Mouse (Mus musculus) kidney, embryonic 15.5 days (tissue): ENCODE measurements at regions not wholly inside any gene's neighbourhood (a gene's known extent, or its start where the extent isn't known, plus 50 kb on each side); places are given as distances from the start of the nearest gene placed in this dataset.

Experiments used
- ATAC-seq: fragments of 200-750 bp; cut with Nextera tagmentation; replicated peaks from 2 replicates; pipeline ENCODE4 v1.8.0; 2017; ENCODE audit warnings: moderate TSS enrichment; ENCODE audit not compliant: low FRiP score
- H3K27ac ChIP-seq: fragments of 300-500 bp; sonication (generic); 2 replicates; pipeline ENCODE4 v1.5.1; 2015; ENCODE audit warnings: mild to moderate bottlenecking, inconsistent platforms
- H3K27me3 ChIP-seq: fragments of 300-500 bp; sonication (generic); 2 replicates; pipeline ENCODE4 v1.6.1; 2015; ENCODE audit warnings: inconsistent platforms
- H3K36me3 ChIP-seq: fragments of 300-500 bp; sonication (generic); 2 replicates; pipeline ENCODE4 v1.6.1; 2015; ENCODE audit warnings: inconsistent platforms
- H3K4me1 ChIP-seq: fragments of 300-500 bp; sonication (generic); 2 replicates; pipeline ENCODE4 v1.6.1; 2015; ENCODE audit warnings: inconsistent platforms
- H3K4me2 ChIP-seq: fragments of 300-500 bp; sonication (generic); 2 replicates; pipeline ENCODE4 v1.6.1; 2015; ENCODE audit warnings: moderate library complexity, mild to moderate bottlenecking, inconsistent platforms
- H3K4me3 ChIP-seq: fragments of 300-500 bp; sonication (generic); replicated peaks from 2 replicates; pipeline ENCODE4 v1.5.1; 2015; ENCODE audit warnings: mild to moderate bottlenecking, inconsistent platforms
- H3K9ac ChIP-seq: fragments of 300-500 bp; sonication (generic); 2 replicates; pipeline ENCODE4 v1.6.1; 2015; ENCODE audit warnings: mild to moderate bottlenecking, inconsistent platforms
- H3K9me3 ChIP-seq: fragments of 300-500 bp; sonication (generic); replicated peaks from 2 replicates; pipeline ENCODE4 v1.6.1; 2016; ENCODE audit warnings: inconsistent platforms
- WGBS: fragments of 180-500 bp; shearing (Covaris S2); methylation state at CpG from one replicate; pipeline ENCODE4 v1.1.7; 2015; ENCODE audit warnings: mixed read lengths; 5-methylcytosine and 5-hydroxymethylcytosine counted together

- Histone ChIP-seq H3K9me3 (no peaks in the 10 kb centered on the region), H3K4me2 (no peak overlapping the region), H3K4me1 (no peaks in the 10 kb centered on the region), H3K36me3 (no peaks in the 10 kb centered on the region), H3K27ac (no peak overlapping the region), H3K4me3 (no peak overlapping the region), H3K9ac (no peak overlapping the region), H3K27me3 (no peaks in the 10 kb centered on the region)
- WGBS, result 82% methylated on average over 3 of the region's 3 CpGs
- ATAC-seq, result no peak
These were observed 504.4 kb upstream of the Syt1 start for GRCm38 (mm10) chr10:109515225-109515624.

DNA sequence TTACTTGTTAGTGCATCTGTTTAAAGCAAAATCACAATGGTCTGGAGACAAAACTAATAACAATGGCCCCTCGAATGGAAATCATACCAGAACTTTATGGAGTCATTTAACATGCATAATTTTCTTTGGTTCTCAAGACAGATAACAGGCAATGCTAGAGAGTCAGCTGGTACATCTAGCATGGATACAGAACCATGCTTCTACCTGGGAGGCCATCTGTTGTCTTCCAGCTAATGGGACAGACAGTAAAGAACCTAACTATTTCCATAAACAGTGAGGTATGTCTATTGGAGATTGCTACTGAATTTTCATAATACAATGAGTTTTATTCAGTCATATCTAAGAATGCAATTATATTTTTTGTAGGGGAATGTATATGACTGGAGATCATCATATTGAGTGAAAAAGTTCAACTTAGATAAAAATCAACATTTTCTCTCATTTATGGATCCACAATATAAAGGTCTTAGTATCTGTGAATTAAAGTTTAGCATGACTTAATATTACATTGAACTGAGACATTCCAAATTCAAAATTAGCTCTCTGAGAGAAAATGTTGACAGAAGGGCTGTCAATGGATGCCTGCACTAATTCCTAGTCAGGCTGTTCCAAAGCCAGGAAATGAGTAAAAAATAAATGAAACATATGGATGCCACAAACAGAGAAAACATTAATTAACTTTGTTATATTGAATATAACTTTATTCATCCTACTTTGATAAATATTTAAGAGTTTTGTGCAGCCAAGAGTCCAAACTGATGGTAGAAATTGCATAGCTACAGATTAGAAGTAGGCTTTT, 500.3 kb upstream of the Syt1 start:
- no peaks in the 10 kb centered on the region for H3K9me3 ChIP-seq
- no peak overlapping the region for H3K27ac ChIP-seq
- H3K27me3 ChIP-seq, result no peaks in the 10 kb centered on the region
- H3K4me1 ChIP-seq, result no peaks in the 10 kb centered on the region
- H3K4me3 ChIP-seq, result no peak overlapping the region
- 72% methylated on average over 1 of the region's 1 CpGs for WGBS
- H3K9ac ChIP-seq, result no peak overlapping the region
- ATAC-seq, result no peak
- H3K4me2 ChIP-seq, result no peak overlapping the region
- H3K36me3 ChIP-seq, result no peaks in the 10 kb centered on the region

DNA sequence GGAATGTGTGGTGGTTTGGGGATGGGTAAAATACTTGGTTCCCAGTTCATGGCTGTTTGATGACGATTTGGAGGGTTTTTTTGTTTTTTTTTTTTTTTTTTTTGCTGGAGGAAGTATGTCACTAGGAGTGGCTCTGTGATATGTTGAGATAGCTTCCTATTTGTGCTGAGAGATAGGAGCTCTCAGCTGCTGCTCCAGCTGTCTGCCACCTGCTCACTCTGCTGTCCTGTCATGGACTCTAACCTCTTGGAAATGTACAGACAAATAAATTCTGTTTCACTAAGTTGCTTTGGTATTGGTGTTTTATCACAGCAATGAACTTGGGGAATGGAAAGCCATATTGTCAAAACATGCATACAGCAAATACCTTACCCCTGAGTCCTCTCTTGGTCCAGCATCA, 497.8 kb upstream of the Syt1 start:
- no peak overlapping the region for H3K27ac ChIP-seq
- H3K27me3 ChIP-seq, result no peaks in the 10 kb centered on the region
- 53% methylated on average over 1 of the region's 1 CpGs for WGBS
- no peak overlapping the region for H3K4me2 ChIP-seq
- no peaks in the 10 kb centered on the region for H3K4me1 ChIP-seq
- no peaks in the 10 kb centered on the region for H3K36me3 ChIP-seq
- H3K9ac ChIP-seq, result no peak overlapping the region
- no peak for ATAC-seq
- no peaks in the 10 kb centered on the region for H3K9me3 ChIP-seq
- H3K4me3 ChIP-seq, result no peak overlapping the region

DNA sequence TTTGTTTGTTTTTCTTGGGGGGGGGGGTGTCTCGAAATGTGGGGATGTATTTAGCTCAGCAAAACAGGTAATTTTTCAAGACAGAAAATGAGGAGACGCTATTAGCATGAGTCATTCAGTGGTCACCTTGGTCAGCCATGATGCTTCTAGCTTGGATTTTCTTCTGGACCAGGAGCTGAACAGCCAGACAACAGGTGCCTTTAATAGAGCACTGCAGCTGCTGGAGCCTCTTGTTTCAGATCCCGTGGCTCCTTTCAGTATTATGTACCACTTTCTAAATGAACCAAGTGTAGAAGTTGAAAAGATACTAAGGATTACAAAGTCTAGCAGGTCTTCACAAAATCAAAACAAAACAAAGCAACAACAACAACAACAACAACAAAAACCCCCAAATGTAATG, 496.4 kb upstream of the Syt1 start:
- no peak for ATAC-seq
- no peak overlapping the region for H3K4me2 ChIP-seq
- no peaks in the 10 kb centered on the region for H3K4me1 ChIP-seq
- 78% methylated on average over 3 of the region's 3 CpGs for WGBS
- H3K27ac ChIP-seq, result no peak overlapping the region
- H3K27me3 ChIP-seq, result no peaks in the 10 kb centered on the region
- no peaks in the 10 kb centered on the region for H3K9me3 ChIP-seq
- no peak overlapping the region for H3K4me3 ChIP-seq
- no peak overlapping the region for H3K9ac ChIP-seq
- no peaks in the 10 kb centered on the region for H3K36me3 ChIP-seq

DNA sequence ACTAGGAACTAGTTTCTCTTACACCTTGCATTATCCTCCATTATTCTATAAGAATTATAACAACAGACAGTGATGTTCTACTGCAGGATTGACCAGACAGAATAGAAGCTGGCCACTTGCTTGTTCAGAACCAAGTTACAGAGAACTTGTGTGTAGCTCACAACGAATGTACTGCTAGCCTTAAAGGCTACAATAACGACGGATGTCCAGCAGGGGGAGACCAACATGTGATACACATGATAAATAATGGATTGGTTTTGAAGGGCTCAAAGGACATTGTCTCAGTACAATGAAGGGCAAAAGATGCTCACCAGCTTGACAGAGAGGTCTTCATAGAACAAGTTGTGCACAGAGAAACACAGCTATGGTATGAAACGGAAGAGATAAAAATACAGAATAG, 493.9 kb upstream of the Syt1 start:
- no peak overlapping the region for H3K4me3 ChIP-seq

DNA sequence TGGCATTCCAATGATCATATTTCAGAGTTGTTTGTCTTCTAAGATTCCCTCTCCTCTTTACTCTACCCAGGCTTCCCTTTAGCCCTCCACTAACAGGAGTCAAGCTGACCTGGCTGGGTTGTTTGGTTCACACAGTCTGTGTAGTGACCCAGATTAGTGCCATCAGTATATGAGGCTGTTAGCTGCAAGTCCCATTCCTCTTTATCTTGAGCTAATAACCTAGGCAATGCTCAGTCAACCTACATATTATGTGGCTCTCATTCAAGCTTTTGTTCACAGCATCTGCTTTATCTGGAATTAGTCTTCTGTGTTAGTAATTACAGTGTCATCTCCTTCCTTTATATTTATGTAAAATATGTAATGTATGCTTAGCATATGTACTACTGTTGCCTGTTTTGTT, 490.1 kb upstream of the Syt1 start:
- Histone ChIP-seq H3K36me3 (no peaks in the 10 kb centered on the region), H3K27ac (no peak overlapping the region), H3K9me3 (no peaks in the 10 kb centered on the region), H3K4me1 (no peaks in the 10 kb centered on the region), H3K4me2 (no peak overlapping the region), H3K4me3 (no peak overlapping the region), H3K9ac (no peak overlapping the region), H3K27me3 (no peaks in the 10 kb centered on the region)
- ATAC-seq, result no peak

More for the DNA sequence above, 493.9 kb upstream of the Syt1 start:
- Histone ChIP-seq H3K4me1 (no peaks in the 10 kb centered on the region), H3K9ac (no peak overlapping the region), H3K9me3 (no peaks in the 10 kb centered on the region), H3K4me2 (no peak overlapping the region), H3K27ac (no peak overlapping the region), H3K36me3 (no peaks in the 10 kb centered on the region), H3K27me3 (no peaks in the 10 kb centered on the region)
- WGBS, result 59% methylated on average over 4 of the region's 4 CpGs
- ATAC-seq, result no peak

- ATAC-seq, result no peak
- no peaks in the 10 kb centered on the region for H3K9me3 ChIP-seq
- no peak overlapping the region for H3K4me3 ChIP-seq
- H3K27me3 ChIP-seq, result no peaks in the 10 kb centered on the region
- H3K9ac ChIP-seq, result no peak overlapping the region
- no peaks in the 10 kb centered on the region for H3K4me1 ChIP-seq
- 52% methylated on average over 3 of the region's 3 CpGs for WGBS
- no peak overlapping the region for H3K27ac ChIP-seq
- H3K36me3 ChIP-seq, result no peaks in the 10 kb centered on the region
- H3K4me2 ChIP-seq, result no peak overlapping the region
These were observed 487.5 kb upstream of the Syt1 start for GRCm38 (mm10) chr10:109498301-109498700.

DNA sequence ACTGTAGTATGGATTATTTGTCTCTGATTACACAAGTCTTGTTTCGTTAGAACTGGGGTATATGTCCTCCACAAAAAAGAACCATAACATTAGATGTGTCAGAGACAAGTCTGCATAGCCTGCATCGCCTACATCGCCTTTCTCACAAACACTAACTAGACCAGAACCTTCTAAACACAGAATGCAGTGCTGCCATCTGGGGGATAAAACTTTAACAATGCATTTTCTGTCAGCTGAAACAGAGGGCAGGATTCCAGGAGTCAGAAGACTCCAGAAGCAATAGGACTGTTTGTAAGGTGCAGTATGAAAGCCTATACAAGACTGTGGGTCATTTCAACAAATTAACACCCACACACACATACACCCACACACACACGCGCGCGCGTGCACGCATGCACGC, 485.4 kb upstream of the Syt1 start:
- Histone ChIP-seq H3K9ac (no peak overlapping the region), H3K4me2 (no peak overlapping the region), H3K9me3 (no peaks in the 10 kb centered on the region), H3K4me3 (no peak overlapping the region), H3K36me3 (no peaks in the 10 kb centered on the region), H3K27me3 (no peaks in the 10 kb centered on the region), H3K4me1 (no peaks in the 10 kb centered on the region), H3K27ac (no peak overlapping the region)
- ATAC-seq, result peak; percentile 43; the same call in 1 of the 2 replicates
- 75% methylated on average over 10 of the region's 10 CpGs for WGBS

GRCm38 (mm10) chr10:109490765-109491164, 480.0 kb upstream of the Syt1 start:
- Histone ChIP-seq H3K4me3 (no peak overlapping the region), H3K27ac (no peak overlapping the region), H3K4me1 (no peaks in the 10 kb centered on the region), H3K27me3 (no peaks in the 10 kb centered on the region), H3K9me3 (no peaks in the 10 kb centered on the region), H3K9ac (no peak overlapping the region), H3K36me3 (no peaks in the 10 kb centered on the region), H3K4me2 (no peak overlapping the region)
- no peak for ATAC-seq
- WGBS, result 90% methylated on average over 4 of the region's 4 CpGs

DNA sequence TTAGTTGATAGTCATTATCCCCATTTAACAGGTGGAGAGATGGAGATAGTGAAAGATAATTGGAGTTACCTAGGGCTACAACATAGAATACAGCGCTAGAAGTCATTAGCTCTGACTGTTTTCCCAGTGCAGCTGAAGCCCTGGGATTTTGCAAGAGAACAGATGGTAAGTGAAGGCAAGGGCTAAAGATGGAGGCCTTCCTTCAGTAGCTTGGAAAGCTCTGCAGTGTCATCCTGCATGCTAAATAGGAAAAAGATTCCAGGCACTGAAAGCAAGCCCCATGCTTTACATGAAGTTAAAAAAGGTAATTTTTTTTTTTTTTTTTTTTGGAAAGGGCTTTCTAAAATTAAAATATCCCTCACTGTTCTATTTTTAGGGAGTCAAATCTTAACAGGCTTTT, 477.2 kb upstream of the Syt1 start:
- Histone ChIP-seq H3K36me3 (no peaks in the 10 kb centered on the region), H3K4me2 (no peak overlapping the region), H3K4me1 (no peaks in the 10 kb centered on the region), H3K27me3 (no peaks in the 10 kb centered on the region), H3K4me3 (no peak overlapping the region), H3K9ac (no peak overlapping the region), H3K9me3 (no peaks in the 10 kb centered on the region), H3K27ac (no peak overlapping the region)
- no peak for ATAC-seq
- WGBS, result 89% methylated on average over 1 of the region's 1 CpGs

DNA sequence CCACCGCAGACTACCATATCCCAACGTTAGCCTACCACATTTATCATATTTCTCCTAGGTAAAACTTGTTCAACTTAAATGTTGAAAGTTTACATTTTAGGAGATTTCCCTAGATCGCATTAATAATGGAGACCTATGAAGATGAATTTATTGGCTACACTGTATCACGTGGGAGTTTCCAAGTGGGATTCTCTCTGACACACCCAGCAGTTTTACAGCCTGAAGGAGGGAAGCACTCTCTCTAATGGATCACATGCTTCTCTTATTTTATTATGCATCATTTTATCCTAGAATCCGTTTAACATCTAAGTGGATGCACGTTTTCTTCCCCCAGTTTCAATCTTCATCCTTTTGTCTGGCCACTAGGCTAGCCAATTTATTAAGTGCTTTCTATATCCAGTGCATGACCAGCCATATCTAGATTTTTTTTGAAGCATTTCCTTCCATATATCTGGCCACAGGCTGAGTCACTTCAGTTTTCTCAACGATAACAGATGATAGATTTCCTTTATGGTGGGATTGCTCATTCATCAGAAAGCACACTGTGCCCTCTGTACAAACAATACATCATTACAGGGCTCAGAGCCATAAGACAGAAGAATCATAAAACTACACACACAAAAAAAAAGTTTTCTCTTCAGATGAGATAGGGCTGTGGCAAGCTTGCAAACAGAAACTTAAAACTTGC, 476.3 kb upstream of the Syt1 start:
- Histone ChIP-seq H3K27ac (no peak overlapping the region), H3K9ac (no peak overlapping the region), H3K9me3 (no peaks in the 10 kb centered on the region), H3K4me2 (no peak overlapping the region), H3K27me3 (no peaks in the 10 kb centered on the region), H3K4me3 (no peak overlapping the region), H3K4me1 (no peaks in the 10 kb centered on the region), H3K36me3 (no peaks in the 10 kb centered on the region)
- no peak for ATAC-seq
- WGBS, result 70% methylated on average over 7 of the region's 7 CpGs

- Histone ChIP-seq H3K4me3 (no peak overlapping the region), H3K4me2 (no peak overlapping the region), H3K4me1 (no peaks in the 10 kb centered on the region), H3K36me3 (no peaks in the 10 kb centered on the region), H3K27me3 (no peaks in the 10 kb centered on the region), H3K27ac (no peak overlapping the region), H3K9me3 (no peaks in the 10 kb centered on the region), H3K9ac (no peak overlapping the region)
- ATAC-seq, result no peak
These were observed 469.8 kb upstream of the Syt1 start for GRCm38 (mm10) chr10:109480551-109480950.

DNA sequence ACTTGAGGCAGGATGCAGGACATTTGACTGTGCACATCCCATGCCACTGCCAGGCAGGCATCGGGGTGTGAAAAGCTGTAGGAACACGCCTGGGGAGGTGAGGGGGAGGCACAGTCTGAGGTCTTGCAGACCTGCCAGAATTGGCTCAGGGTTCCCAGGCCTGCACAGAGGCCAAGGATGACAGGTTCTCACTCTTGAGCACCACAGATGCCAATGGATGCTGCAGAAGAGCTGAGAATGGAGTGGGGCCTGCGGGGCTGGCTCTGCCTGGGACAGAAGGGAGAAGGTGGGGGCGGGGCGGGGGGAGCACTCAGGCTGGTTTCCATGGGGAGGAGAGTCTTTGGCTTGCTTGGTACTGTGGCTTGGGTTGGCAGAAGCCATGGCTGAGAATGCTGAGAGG, 469.2 kb upstream of the Syt1 start:
- Histone ChIP-seq H3K4me2 (no peak overlapping the region), H3K27me3 (no peaks in the 10 kb centered on the region), H3K9ac (no peak overlapping the region), H3K4me1 (no peaks in the 10 kb centered on the region), H3K27ac (no peak overlapping the region), H3K4me3 (no peak overlapping the region), H3K36me3 (no peaks in the 10 kb centered on the region), H3K9me3 (no peaks in the 10 kb centered on the region)
- WGBS, result 70% methylated on average over 5 of the region's 5 CpGs
- ATAC-seq, result no peak
